Mouse (Mus musculus): ENCODE data around the gene Lclat1. TPM values are rescaled to one million over a fixed set of nuclear protein-coding genes. Genes with fewer than 3 reads are reported as not detected.
A peak's percentile ranks its signal among the peaks of the same experiment; 100 is the strongest.
"Not testable (repeated sequence)": the region's sequence is repeated elsewhere in the genome, so short reads cannot be mapped to it uniquely, and the experiment has no call there.

Lclat1 gene
- polyA plus RNA-seq, 1 experiment = 16.2 TPM

DNA sequence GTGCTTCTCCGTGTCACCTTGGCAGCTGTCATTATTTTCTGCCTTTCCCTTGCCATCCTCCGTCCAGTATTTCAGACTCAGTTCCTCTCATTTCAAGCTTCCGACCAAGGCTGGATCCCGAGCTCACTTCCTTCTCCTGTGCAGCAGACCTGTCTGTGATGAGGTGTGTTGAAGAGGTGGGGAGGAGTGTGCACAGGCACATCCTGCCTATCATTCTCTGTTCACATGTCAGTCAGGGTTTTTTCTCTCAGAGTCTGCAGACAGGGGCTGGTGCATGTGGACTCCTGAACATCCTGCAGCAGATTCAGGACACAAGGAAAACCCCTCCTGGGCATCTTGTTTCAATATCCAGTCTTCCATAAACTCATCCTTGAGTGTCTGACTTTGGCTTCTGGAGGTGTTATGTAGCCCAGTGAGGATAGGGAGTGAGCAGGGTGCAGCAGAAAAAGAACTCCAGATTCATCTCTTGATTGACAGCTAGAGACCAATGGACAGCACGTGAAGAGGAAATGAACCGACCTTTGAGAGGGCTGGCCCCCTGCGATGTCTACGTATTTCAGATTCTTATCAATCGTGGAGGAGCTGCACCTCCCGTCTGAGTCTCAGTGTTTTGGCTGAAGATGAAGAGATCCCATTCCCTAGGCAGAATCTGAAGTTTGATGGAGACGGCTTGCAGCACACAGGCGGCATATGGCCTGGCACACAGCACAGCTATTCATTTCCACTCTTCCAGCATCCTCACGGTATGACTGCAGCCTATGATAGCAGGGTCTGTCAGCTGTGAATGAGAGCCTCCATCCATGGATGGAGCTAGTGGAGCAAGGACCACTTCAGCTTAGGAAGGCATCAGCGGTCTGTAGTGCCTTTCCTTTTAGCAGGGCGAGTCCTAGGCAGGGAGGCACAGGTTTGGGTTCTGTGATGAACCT, 163.3 kb downstream of the Lclat1 start:
- TF ChIP-seq POLR2A (IDR thresholded peaks at IDR 0.05; ENCODE audit: borderline replicate concordance, extremely low read depth, insufficient read depth, insufficient read length, poor library complexity, severe bottlenecking) (no peak), CTCF (IDR thresholded peaks at IDR 0.05; ENCODE audit: borderline replicate concordance, extremely low read depth, insufficient read depth, insufficient read length) (no peak)
- DNase-seq (ENCODE audit: low read depth) = peak; percentile 64

DNA sequence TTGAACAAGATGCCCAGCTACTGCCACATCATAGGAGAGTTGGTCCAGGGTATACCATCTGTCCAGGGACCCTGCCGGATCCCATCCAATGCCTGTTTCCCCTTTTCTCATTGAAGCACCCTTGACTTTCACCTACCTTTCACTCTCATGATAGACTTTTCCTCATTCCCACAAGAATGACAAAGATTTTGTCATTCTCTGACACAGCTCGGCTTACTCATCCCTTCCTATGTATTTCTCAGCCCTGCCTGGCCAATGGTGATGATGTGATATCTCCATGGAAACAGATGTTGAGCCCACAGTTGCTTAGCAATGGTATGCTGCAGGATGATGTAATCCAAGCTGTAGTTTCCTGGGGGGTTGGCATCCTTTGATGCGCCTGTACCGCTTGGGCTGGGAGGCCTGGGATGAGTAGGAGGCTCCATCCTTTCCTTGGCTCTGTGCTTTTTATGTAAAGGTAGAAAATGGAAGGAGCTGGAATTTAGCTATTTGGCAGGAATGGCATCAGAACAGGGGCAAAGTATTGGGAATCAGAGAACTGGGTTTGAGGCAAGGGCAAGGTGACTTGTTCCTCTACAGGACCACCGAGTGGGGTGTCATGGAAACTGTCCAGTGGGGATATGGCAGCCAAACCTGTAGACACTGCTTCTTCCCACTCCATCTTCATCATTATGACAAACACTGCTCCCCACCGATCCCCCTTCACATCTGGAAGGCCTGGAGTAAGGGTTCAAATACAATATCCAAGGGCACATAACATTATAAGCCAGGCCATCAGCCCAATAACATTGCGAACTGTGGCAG, 164.2 kb downstream of the Lclat1 start:
- DNase-seq (ENCODE audit: low read depth) = peak; percentile 86

DNA sequence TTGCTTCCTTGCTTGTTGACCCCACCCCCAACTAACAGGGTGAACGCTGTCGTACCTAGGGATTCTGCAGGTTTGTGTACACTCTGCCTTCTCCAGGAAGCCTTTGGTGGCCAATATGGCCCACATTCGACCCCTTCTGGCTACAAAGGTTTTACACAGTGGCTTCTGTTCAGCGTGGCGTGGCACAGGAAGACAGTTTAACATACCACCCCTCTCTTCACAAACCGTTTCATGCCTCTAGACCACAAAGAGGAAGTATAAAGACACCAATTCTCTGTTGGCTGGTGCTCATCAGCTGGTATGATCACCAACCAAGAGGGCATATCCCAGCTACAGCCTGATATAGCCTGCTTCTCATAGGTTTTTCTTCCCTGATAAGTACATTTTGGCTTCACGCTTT, 166.0 kb downstream of the Lclat1 start:
- TF ChIP-seq POLR2A (IDR thresholded peaks at IDR 0.05; ENCODE audit: borderline replicate concordance, extremely low read depth, insufficient read depth, insufficient read length, poor library complexity, severe bottlenecking) (no peak), CTCF (IDR thresholded peaks at IDR 0.05; ENCODE audit: borderline replicate concordance, extremely low read depth, insufficient read depth, insufficient read length) (no peak)
- DNase-seq (ENCODE audit: low read depth) = no peak

More for the DNA sequence above, 164.2 kb downstream of the Lclat1 start:
- TF ChIP-seq POLR2A (IDR thresholded peaks at IDR 0.05; ENCODE audit: borderline replicate concordance, extremely low read depth, insufficient read depth, insufficient read length, poor library complexity, severe bottlenecking) (no peak), CTCF (IDR thresholded peaks at IDR 0.05; ENCODE audit: borderline replicate concordance, extremely low read depth, insufficient read depth, insufficient read length) (no peak)

DNA sequence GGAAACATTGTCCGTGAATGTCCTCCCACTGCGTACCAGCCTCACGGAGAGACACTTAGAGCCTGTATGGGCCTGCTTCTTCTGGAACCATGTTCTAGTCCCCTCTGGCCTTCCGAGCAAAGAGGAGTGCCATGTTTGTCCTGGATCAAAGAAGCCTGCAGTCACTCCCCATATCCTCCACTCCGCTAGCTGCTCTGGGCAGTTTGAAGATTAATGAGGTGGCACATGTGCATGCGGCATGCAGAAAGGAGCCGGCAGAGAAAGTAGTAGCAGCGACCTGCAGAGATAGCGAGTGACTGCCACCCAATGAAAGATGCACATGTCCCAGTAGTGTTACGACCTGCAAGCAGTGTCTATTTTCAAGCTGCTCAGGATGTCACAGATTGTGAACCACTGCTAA, 167.3 kb downstream of the Lclat1 start:
- TF ChIP-seq POLR2A (IDR thresholded peaks at IDR 0.05; ENCODE audit: borderline replicate concordance, extremely low read depth, insufficient read depth, insufficient read length, poor library complexity, severe bottlenecking) (no peak), CTCF (IDR thresholded peaks at IDR 0.05; ENCODE audit: borderline replicate concordance, extremely low read depth, insufficient read depth, insufficient read length) (no peak)
- no peak for DNase-seq (ENCODE audit: low read depth)

DNA sequence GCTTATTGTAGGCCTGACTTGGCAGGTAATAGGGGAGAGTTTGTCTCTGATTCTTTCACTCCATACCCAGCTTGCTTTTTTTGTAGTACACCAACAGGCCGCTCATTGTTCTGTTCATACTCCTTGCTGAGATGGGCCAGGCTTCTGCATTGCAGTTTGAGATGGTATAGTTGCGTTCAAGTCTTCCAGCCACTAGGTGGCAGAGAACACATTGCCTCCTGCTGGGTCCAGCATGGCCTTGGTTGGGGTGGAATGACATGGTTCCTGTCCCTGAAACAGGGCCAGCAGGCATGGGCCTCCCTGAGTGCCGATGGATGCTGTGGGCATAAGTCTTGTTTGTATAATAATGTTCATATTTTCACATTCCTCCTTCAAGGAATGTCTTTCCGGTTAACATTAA, 170.0 kb downstream of the Lclat1 start:
- TF ChIP-seq POLR2A (IDR thresholded peaks at IDR 0.05; ENCODE audit: borderline replicate concordance, extremely low read depth, insufficient read depth, insufficient read length, poor library complexity, severe bottlenecking) (no peak), CTCF (IDR thresholded peaks at IDR 0.05; ENCODE audit: borderline replicate concordance, extremely low read depth, insufficient read depth, insufficient read length) (no peak)
- no peak for DNase-seq (ENCODE audit: low read depth)

DNA sequence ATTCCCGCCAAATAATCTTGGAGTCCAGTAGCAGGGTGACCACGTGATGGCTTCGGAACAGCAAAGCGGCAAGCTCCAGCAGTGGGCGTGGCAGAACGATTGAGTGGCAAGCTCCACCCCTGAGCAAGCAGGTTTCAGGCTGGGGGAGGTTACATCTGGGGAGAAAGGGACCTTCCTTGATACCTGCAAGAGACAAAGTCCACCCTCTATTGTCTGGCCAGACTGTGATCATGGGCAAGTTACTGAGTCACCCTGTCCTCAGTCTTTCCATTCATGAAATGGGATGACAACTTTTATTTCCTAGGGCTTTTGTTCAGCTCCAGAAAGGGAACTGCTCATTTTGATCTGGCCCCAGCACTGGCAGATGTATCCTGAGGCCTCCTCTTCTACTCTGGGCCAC, 174.9 kb downstream of the Lclat1 start:
- not testable (repeated sequence) for DNase-seq (ENCODE audit: low read depth)

DNA sequence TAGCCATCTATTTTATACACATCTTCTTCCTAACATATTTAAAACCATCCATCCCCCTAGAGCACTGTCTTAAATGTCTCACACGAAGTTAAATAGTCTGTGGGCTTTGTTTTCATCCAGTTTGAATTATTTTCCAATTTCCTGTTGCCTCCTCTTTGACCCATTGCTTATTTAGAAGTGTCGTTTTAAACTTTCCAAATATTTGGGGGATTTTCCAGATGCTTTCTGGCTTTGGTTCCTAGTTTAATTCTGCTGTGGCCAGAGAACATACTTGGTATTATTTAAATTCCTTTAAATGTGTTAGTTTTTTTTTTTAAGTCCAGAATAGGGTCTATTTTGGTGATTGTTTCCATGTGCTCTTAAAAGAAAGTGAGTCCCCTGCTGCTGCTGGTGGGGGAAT, 176.5 kb downstream of the Lclat1 start:
- DNase-seq (ENCODE audit: low read depth) = no peak
- no peak for TF ChIP-seq POLR2A (IDR thresholded peaks at IDR 0.05; ENCODE audit: borderline replicate concordance, extremely low read depth, insufficient read depth, insufficient read length, poor library complexity, severe bottlenecking)
- TF ChIP-seq CTCF (IDR thresholded peaks at IDR 0.05; ENCODE audit: borderline replicate concordance, extremely low read depth, insufficient read depth, insufficient read length) = no peak

Other genes with a start within 250 kb of the Lclat1 start
- gene Lbh, start 189.7 kb upstream of the Lclat1 start, polyA plus RNA-seq (2012; rRNA removed) = 133 and 147 TPM in 2 replicates